Mouse (Mus musculus) stomach, embryonic 15.5 days (tissue): ENCODE data around the gene Gna11. TPM values are rescaled to one million over a fixed set of nuclear protein-coding genes. Genes with fewer than 3 reads are reported as not detected.

Experiments used
- ATAC-seq: fragments of 200-750 bp; cut with Nextera tagmentation; 2 replicates; pipeline ENCODE4 v1.8.0; 2017; ENCODE audit warnings: low read depth, moderate number of reproducible peaks, moderate TSS enrichment; ENCODE audit not compliant: insufficient read depth, low FRiP score
- H3K27ac ChIP-seq: fragments of 300-500 bp; sonication (generic); 2 replicates; pipeline ENCODE4 v1.5.1; 2015; ENCODE audit warnings: mild to moderate bottlenecking, inconsistent platforms
- H3K27me3 ChIP-seq: fragments of 300-500 bp; sonication (generic); replicated peaks from 2 replicates; pipeline ENCODE4 v1.6.1; 2015; ENCODE audit warnings: inconsistent platforms
- H3K36me3 ChIP-seq: fragments of 300-500 bp; sonication (generic); 2 replicates; pipeline ENCODE4 v1.6.1; 2015; ENCODE audit warnings: inconsistent platforms
- H3K4me1 ChIP-seq: fragments of 300-500 bp; sonication (generic); 2 replicates; pipeline ENCODE4 v1.6.1; 2015; ENCODE audit warnings: inconsistent platforms
- H3K4me2 ChIP-seq: fragments of 300-500 bp; sonication (generic); 2 replicates; pipeline ENCODE4 v1.6.1; 2015; ENCODE audit warnings: mild to moderate bottlenecking, inconsistent platforms
- H3K4me3 ChIP-seq: fragments of 300-500 bp; sonication (generic); replicated peaks from 2 replicates; pipeline ENCODE4 v1.5.1; 2015; ENCODE audit warnings: inconsistent platforms
- H3K9ac ChIP-seq: fragments of 300-500 bp; sonication (generic); 2 replicates; pipeline ENCODE4 v1.6.1; 2015; ENCODE audit warnings: inconsistent platforms
- H3K9me3 ChIP-seq: fragments of 300-500 bp; sonication (generic); 2 replicates; pipeline ENCODE4 v1.6.1; 2016; ENCODE audit warnings: inconsistent platforms
- WGBS: fragments of 180-500 bp; shearing (Covaris S2); methylation state at CpG from one replicate; pipeline ENCODE4 v1.1.7; 2015; 5-methylcytosine and 5-hydroxymethylcytosine counted together
- polyA plus RNA-seq: library from polyadenylated mRNA; unstranded; fragments of >200 nt; fragmentation: Nextera tagmentation; extraction: Ambion mirVana; gene quantifications from 2 replicates; pipeline ENCODE4 v1.2.1, GENCODE M21; 2015

Gene Gna11
- polyA plus RNA-seq, 1 experiment from 2014 or later: 113 TPM

GRCm38 (mm10) chr10:81538321-81539048, 6.5 kb downstream of the Gna11 start:
- H3K4me2 ChIP-seq: no peak overlapping the region
- 79% methylated on average over 3 of the region's 3 CpGs for WGBS
- H3K9me3 ChIP-seq: no peaks in the 10 kb centered on the region
- H3K9ac ChIP-seq: no peak overlapping the region
- no peak overlapping the region for H3K4me3 ChIP-seq
- ATAC-seq: no peak
- H3K4me1 ChIP-seq: peaks cover 33% of the 10 kb centered on the region
- H3K27me3 ChIP-seq: no peaks in the 10 kb centered on the region
- H3K36me3 ChIP-seq: 0 out of 2 replicates have a peak, but pooled peaks cover 4% of the 10 kb centered on the region
- H3K27ac ChIP-seq: no peak overlapping the region

- Histone ChIP-seq H3K4me1 (peaks cover 23% of the 10 kb centered on the region), H3K27me3 (no peaks in the 10 kb centered on the region), H3K36me3 (peaks cover 10% of the 10 kb centered on the region), H3K9ac (no peak overlapping the region), H3K27ac (no peak overlapping the region), H3K9me3 (no peaks in the 10 kb centered on the region), H3K4me3 (no peak overlapping the region), H3K4me2 (no peak overlapping the region)
- 77% methylated on average over 2 of the region's 2 CpGs for WGBS
- ATAC-seq: no peak
Observed at GRCm38 (mm10) chr10:81537429-81537828, 7.6 kb downstream of the Gna11 start.

GRCm38 (mm10) chr10:81536734-81537133, 8.3 kb downstream of the Gna11 start:
- H3K4me2 ChIP-seq: no peak overlapping the region
- 74% methylated on average over 6 of the region's 6 CpGs for WGBS
- no peaks in the 10 kb centered on the region for H3K9me3 ChIP-seq
- H3K36me3 ChIP-seq: peaks cover 14% of the 10 kb centered on the region
- ATAC-seq: no peak
- H3K4me3 ChIP-seq: no peak overlapping the region
- no peaks in the 10 kb centered on the region for H3K27me3 ChIP-seq
- H3K27ac ChIP-seq: no peak overlapping the region
- H3K9ac ChIP-seq: no peak overlapping the region
- peaks cover 16% of the 10 kb centered on the region; the same call in 1 of the 2 replicates for H3K4me1 ChIP-seq

GRCm38 (mm10) chr10:81534826-81535225, 10.2 kb downstream of the Gna11 start:
- 49% methylated on average over 16 of the region's 16 CpGs for WGBS
- Histone ChIP-seq H3K27ac (no peak overlapping the region), H3K9ac (no peak overlapping the region), H3K4me2 (no peak overlapping the region), H3K27me3 (no peaks in the 10 kb centered on the region), H3K4me3 (no peak overlapping the region), H3K36me3 (peaks cover 19% of the 10 kb centered on the region), H3K4me1 (peaks cover 9% of the 10 kb centered on the region; the same call in 1 of the 2 replicates), H3K9me3 (no peaks in the 10 kb centered on the region)
- peak; percentile 50; the same call in 1 of the 2 replicates for ATAC-seq

GRCm38 (mm10) chr10:81526779-81527178, 18.2 kb downstream of the Gna11 start:
- Histone ChIP-seq H3K9me3 (no peaks in the 10 kb centered on the region), H3K27me3 (no peaks in the 10 kb centered on the region), H3K4me1 (peaks cover 5% of the 10 kb centered on the region; the same call in 1 of the 2 replicates), H3K36me3 (peaks cover 19% of the 10 kb centered on the region), H3K4me3 (no peak overlapping the region), H3K9ac (no peak overlapping the region), H3K4me2 (no peak overlapping the region), H3K27ac (no peak overlapping the region)
- 14% methylated on average over 14 of the region's 14 CpGs for WGBS
- ATAC-seq: no peak

GRCm38 (mm10) chr10:81525017-81525694, 19.8 kb downstream of the Gna11 start:
- 49% methylated on average over 12 of the region's 13 CpGs for WGBS
- 0 out of 2 replicates have a peak, but pooled peaks have one; percentile 6 for ATAC-seq
- no peak overlapping the region for H3K4me3 ChIP-seq
- H3K36me3 ChIP-seq: peaks cover 13% of the 10 kb centered on the region
- no peak overlapping the region for H3K9ac ChIP-seq
- no peaks in the 10 kb centered on the region for H3K27me3 ChIP-seq
- H3K4me2 ChIP-seq: no peak overlapping the region
- H3K4me1 ChIP-seq: peaks cover 5% of the 10 kb centered on the region; the same call in 1 of the 2 replicates
- H3K27ac ChIP-seq: peak overlapping the region; percentile 77
- no peaks in the 10 kb centered on the region for H3K9me3 ChIP-seq

- H3K9me3 ChIP-seq: no peaks in the 10 kb centered on the region
- peaks cover 5% of the 10 kb centered on the region; the same call in 1 of the 2 replicates for H3K4me1 ChIP-seq
- peak within 1 kb of the TSS; percentile 77 for H3K27ac ChIP-seq
- peak within 1 kb of the TSS; percentile 31 for H3K4me2 ChIP-seq
- peak within 1 kb of the TSS; percentile 26 for H3K4me3 ChIP-seq
- no peak for ATAC-seq
- peaks cover 4% of the 10 kb centered on the region; the same call in 1 of the 2 replicates for H3K36me3 ChIP-seq
- no peak within 1 kb of the TSS for H3K9ac ChIP-seq
- 24% methylated on average over 9 of the region's 9 CpGs for WGBS
- no peaks in the 10 kb centered on the region for H3K27me3 ChIP-seq
Observed at GRCm38 (mm10) chr10:81524051-81524605, 20.9 kb downstream of the Gna11 start, which contains the start of gene Gna15. Gna15 (minus strand) TSS chr10:81524225.

GRCm38 (mm10) chr10:81523570-81523969, 21.4 kb downstream of the Gna11 start:
- no peak overlapping the region for H3K9ac ChIP-seq
- peak overlapping the region; percentile 31 for H3K4me2 ChIP-seq
- H3K27ac ChIP-seq: peak overlapping the region; percentile 77
- peaks cover 5% of the 10 kb centered on the region; the same call in 1 of the 2 replicates for H3K4me1 ChIP-seq
- ATAC-seq: no peak
- H3K4me3 ChIP-seq: peak overlapping the region; percentile 26
- no peaks in the 10 kb centered on the region for H3K36me3 ChIP-seq
- no peaks in the 10 kb centered on the region for H3K9me3 ChIP-seq
- H3K27me3 ChIP-seq: no peaks in the 10 kb centered on the region
- WGBS: 11% methylated on average over 19 of the region's 19 CpGs

- H3K36me3 ChIP-seq: no peaks in the 10 kb centered on the region
- peak overlapping the region; percentile 31; the same call in 1 of the 2 replicates for H3K4me2 ChIP-seq
- peaks cover 5% of the 10 kb centered on the region; the same call in 1 of the 2 replicates for H3K4me1 ChIP-seq
- WGBS: 74% methylated on average over 6 of the region's 6 CpGs
- H3K27me3 ChIP-seq: no peaks in the 10 kb centered on the region
- H3K4me3 ChIP-seq: peak overlapping the region; percentile 26
- H3K27ac ChIP-seq: peak overlapping the region; percentile 77; the same call in 1 of the 2 replicates
- no peaks in the 10 kb centered on the region for H3K9me3 ChIP-seq
- H3K9ac ChIP-seq: no peak overlapping the region
- no peak for ATAC-seq
Observed at GRCm38 (mm10) chr10:81523142-81523541, 21.8 kb downstream of the Gna11 start.

- ATAC-seq: no peak
- H3K9ac ChIP-seq: no peak overlapping the region
- no peaks in the 10 kb centered on the region for H3K27me3 ChIP-seq
- no peaks in the 10 kb centered on the region for H3K9me3 ChIP-seq
- H3K4me2 ChIP-seq: no peak overlapping the region
- peaks cover 5% of the 10 kb centered on the region; the same call in 1 of the 2 replicates for H3K4me1 ChIP-seq
- no peak overlapping the region for H3K4me3 ChIP-seq
- no peak overlapping the region for H3K27ac ChIP-seq
- H3K36me3 ChIP-seq: no peaks in the 10 kb centered on the region
- WGBS: 52% methylated on average over 3 of the region's 3 CpGs
Observed at GRCm38 (mm10) chr10:81519978-81520365, 25.0 kb downstream of the Gna11 start.

- H3K36me3 ChIP-seq: no peaks in the 10 kb centered on the region
- H3K27ac ChIP-seq: no peak overlapping the region
- H3K4me2 ChIP-seq: no peak overlapping the region
- H3K4me1 ChIP-seq: 0 out of 2 replicates have a peak, but pooled peaks cover 2% of the 10 kb centered on the region
- H3K9ac ChIP-seq: no peak overlapping the region
- 67% methylated on average over 6 of the region's 6 CpGs for WGBS
- no peaks in the 10 kb centered on the region for H3K27me3 ChIP-seq
- H3K4me3 ChIP-seq: no peak overlapping the region
- no peaks in the 10 kb centered on the region for H3K9me3 ChIP-seq
- ATAC-seq: no peak
Observed at GRCm38 (mm10) chr10:81519227-81519977, 25.6 kb downstream of the Gna11 start.
